Mouse (Mus musculus) neutrophil, adult 5-6 weeks (primary cell): ENCODE results near the gene Phgr1. TPM values are rescaled to one million over a fixed set of nuclear protein-coding genes. Genes with fewer than 3 reads are reported as not detected.

Experiments used
- ATAC-seq: fragments of 151-379, 151-347 bp; 2 replicates; pipeline ENCODE4 v1.8.0; 2017; ENCODE audit warnings: mild to moderate bottlenecking, moderate TSS enrichment; ENCODE audit not compliant: insufficient number of reproducible peaks, poor library complexity, low FRiP score, severe bottlenecking; ENCODE audit errors: extremely low read depth
- total RNA-seq: library from RNA; stranded (forward); fragments of 200-1000 nt; gene quantifications from 2 replicates; pipeline ENCODE4 v1.2.3, GENCODE M21; 2017

Gene Phgr1
- not detected in 2 replicates for total RNA-seq

DNA sequence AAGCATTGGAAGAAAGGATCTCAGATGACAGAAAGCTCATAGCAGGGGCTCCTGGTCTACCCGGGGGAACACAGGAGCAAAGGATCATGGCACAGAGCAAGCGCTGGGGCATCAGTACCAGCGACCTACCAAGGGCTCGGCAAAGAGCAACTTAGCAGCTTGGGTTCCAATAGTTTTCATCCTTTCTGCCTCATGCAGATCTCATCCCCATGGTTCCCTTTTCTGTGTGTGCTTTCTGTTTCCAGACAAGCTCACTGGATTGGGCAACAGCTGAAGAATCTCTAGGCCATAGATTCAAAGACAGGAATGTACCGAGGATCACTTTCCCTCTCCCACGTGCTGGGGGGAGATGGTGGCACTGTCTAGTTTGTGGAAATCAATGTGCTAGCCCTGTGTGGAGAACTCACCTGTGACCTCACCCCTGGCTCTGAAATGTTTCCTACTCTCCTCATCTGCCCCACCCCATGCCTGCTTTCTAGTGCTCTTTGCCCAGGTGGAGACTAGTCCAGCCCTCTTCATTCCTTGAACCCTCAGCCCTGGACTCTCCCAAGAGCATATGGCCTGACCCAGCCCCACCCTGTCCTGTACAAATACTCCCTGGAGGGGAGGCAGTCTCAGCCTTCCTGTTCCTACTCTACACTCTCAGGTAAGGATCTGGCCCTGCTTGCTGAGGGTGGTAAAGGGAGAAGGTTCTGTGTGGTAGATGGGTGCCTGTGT, at the start of gene Phgr1:
Phgr1 (plus strand) TSS at position 612 of the 717 bp plus-strand sequence.
- no peak for ATAC-seq

DNA sequence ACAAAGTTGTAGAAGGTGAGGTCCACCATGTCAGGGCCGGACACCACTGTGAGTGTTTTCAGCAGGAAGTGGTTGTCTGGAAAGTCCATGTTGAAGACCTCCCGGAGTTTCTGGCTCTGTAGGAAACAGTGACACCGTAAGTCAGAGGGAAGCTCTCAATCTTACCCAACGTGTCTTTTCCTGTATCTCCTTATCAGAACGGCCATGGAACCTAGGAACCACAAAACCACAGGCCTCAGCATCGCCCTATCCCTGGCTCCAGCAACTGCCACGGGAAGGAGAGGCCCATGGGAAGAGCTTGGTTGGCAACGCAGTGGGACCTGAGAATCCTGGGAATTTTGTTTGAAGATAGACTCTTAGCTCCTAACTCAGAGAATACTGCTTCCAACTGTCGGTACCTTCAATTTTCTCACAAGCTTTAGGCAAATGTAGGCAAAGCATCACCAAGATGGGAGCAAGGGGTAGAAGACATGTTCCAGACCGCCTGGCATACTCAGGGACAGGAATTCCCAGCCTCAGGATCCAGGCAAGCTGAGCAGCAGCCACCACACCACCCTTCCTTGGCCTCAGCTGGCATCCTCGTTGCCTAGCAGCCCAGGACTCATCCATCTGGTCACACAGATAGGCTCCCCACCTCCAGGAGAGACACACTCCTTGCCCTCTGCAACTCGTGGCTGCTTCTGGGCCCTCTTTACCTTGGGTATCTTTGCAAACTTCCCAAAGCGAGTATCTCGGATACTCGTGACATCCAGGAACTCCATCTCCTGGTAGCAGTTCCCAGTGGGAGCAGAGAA, 48.7 kb upstream of the Phgr1 start:
- ATAC-seq, result no peak

DNA sequence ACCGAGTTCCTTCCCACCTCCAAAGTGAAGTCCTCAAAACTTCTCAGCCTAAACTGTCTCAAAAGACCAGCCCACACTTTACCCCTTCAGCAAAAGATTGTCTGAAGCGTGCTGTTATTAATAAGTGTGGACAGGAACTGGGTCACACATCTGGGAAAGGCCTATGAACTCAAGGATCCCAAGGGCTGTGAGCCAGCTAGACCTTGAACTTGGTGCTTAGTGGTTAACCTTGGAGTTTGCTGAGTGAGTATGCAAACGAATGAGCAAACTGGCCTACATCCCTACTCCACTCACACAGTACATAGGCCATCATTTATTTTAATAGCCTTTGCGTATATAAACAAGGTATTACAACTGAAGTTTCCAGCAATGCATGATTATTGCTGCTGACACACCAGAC, 47.1 kb upstream of the Phgr1 start:
- no peak for ATAC-seq

DNA sequence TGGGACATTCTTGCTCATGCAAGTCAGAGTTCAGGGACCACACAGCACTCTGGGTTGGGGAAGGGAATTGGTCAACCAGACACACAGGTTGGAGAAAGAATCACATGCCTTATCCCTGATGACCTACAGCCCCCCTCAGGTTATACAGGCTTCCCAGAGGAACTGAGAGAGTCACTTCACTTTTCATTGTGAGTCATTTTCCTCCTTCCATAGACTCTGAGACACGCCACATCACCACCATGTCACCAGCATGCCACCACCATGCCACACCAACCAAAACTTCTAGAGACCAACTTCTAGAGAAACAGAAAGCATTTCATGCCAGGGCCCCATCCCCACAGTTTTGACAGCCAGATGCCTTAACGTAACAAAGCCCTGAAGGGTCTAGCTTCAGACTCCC, 45.7 kb upstream of the Phgr1 start:
- no peak for ATAC-seq

DNA sequence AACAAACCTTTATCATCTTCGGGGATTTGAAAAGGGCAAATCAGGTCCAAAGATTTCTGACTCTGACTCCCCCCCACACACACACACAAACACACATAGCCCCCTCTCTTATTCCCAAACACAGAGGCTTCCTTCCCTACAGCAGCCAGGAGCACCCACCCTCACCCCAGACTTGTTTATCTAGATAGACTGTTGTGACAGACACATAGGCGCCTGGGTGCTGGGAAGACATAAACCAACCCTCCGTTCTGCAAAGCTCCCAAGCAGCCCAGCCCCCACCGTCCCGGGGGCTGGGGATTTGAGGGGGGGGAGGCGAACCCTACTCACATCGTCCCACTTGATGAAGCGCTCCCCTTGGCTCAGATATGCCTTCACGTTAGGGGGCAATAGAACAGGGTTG, 44.7 kb upstream of the Phgr1 start:
- no peak for ATAC-seq

DNA sequence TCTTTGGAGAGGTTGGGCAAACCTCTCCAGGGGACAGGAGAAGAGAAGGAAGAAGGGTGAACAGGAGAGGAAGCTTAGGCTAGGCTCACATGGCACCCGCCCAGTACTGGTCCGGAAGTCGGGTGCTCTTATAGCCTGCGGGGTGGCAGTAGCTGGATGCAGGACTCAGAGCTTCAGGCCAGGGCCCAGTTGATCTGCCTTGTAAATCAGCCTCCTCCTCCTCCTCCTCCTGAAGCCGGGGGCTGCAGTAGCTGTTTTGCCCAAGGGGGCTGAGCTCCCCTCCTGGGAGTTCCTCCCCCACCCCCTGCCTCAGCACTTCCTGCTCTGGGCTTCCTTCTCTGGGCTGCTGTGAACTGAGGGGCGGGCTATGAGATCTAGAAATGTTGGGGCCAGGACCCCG, 44.2 kb upstream of the Phgr1 start, which contains the start of gene Plcb2:
Plcb2 (minus strand) TSS at position 102 of the 400 bp plus-strand sequence.
- ATAC-seq, result peak; percentile 46

DNA sequence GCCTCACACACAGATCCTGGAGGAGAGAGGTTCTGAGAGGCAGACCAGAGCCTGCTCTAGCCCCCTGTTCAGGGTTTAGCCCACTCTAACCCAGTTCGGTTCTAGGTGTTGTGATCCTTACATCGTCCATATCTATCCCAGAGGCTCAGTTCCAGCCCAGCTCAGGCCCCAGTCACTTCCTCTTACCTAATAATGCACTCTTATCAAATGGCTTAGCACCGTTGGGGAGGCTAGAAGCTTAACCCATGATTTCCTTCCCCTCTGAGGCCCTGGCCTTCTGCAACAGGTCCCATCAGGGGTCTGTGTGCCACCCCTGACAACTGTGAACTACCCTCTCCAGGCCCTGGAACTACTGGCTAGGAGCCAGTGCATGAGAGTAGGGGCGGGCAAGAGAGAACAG, 43.4 kb upstream of the Phgr1 start:
- ATAC-seq, result no peak; the same call in 1 of the 2 replicates

DNA sequence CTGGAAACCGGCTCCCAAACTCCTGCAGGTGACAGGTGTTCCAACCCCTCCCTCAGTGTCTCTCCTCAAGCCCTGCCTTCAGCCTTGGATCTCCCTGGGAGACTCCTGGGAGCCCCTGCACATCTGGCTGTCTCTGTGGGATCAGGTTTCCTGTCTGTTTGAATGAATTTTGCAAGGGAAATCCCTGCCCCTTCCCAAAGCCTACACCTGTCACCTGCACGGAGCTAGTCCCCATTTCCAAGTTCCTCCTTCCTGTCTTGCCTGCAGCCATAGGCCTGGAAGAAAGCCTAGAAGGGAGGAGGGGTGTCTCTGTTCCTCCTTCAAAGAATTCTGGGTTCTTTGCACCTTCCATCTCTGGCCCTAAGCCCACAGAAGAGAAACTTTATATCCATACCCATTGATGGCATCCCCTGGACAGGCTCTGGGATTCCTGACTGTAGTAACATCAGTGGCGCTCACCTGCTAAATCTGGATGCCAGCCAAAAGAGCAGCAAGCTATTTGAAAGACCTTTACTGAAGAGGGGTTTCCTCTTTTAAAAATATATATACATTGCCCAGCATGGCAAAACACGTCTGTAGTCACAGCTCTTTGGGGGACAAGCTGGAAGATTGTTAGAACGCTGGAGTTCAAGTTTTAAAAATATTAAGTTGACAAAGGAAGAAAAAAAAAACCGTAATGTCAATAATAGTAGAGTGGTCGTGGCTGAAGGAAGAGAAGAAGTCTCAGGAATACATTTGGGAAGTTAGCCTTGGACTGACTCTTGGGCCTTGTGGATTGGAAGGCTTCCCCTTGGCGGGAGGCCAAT, 42.5 kb upstream of the Phgr1 start:
- no peak for ATAC-seq

DNA sequence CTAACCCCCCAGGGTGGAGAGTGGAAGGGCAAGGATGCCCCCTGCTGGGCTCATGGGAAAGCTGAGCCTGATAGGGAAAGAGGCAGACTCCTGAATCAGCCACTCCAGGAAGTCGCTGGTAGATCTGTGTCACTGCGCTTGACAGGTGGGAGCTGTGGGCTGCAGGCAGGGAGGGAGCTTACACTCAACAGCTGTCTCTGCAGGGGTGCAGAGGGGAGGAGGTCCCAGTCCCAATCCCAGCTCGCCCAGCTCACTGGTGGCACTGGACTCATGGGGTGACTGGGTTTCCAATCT, 42.0 kb upstream of the Phgr1 start:
- ATAC-seq, result peak; percentile 30; the same call in 1 of the 2 replicates

DNA sequence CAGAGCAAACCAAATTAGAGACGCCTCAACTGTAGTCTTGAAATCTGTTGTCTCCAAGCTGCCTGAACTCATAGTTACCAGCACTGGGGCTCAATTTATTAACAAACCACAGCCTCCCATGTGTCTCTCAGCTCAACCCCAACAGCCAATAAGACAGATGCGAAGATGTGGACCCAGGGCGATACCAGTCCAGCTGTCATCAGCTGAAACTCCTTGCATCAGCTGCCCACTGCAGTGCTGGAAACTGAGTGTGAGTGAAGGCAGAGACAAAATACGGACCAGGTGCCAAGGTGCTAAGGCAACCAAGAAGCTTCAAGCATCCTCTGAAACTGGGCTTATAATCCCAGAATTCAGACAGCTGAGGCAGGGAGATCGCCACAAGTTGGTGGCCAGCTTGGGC, 40.6 kb upstream of the Phgr1 start:
- no peak for ATAC-seq

DNA sequence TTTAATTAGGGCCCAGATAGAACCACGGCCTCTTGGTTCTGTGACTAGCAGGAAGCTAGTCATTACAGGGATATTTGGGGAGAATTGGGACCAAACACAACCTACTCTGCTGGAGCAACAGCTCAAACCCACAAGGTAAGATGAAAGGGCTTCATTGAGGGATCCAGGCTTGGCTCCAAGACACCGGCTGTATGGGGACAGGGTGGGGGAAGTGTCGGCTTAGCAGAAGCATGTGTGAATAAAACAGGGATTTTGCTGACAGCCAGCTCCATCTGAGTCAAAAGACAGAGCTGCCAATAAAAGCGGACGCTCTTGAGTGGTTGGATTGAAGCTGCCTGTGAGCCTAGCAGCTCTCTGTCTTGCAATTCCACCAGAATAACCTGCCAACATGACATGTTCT, 39.2 kb upstream of the Phgr1 start:
- no peak for ATAC-seq

DNA sequence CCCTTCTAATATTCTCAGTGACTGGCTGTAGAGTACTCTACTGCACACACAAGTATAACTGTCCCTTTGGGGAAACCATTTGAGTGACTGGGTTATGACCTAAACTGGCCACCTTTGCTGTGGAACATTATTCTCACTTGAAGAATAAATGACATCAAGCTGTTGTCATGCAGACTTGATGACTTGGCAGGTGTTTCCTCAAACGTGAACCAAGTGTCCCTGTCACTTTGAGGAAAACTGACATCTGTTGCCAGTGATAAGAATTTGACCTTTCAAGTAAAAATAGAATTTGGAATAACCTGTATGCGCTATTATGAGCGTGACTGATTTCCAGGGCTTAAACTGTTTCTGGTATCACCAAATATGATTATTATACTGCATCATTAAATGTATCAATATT, 32.2 kb upstream of the Phgr1 start:
- no peak for ATAC-seq

DNA sequence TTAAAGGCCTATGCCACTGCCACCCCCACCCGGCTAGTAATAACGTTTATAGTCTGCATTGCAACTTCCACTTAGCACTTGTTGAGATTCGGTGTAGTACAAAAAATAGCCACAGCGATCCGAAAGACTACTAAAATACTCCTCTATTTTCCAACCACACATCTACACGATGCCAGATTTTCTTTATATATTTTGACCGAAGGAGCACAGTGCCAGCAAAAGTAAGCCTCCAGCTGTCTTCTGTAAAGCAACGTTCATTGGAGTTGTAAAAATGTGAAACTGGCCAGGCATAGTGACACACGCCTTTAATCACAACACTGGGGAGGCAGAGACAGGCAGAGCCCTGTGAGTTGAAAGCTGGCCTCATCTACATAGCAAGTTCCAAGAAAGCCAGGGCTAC, 31.4 kb upstream of the Phgr1 start:
- ATAC-seq, result no peak

DNA sequence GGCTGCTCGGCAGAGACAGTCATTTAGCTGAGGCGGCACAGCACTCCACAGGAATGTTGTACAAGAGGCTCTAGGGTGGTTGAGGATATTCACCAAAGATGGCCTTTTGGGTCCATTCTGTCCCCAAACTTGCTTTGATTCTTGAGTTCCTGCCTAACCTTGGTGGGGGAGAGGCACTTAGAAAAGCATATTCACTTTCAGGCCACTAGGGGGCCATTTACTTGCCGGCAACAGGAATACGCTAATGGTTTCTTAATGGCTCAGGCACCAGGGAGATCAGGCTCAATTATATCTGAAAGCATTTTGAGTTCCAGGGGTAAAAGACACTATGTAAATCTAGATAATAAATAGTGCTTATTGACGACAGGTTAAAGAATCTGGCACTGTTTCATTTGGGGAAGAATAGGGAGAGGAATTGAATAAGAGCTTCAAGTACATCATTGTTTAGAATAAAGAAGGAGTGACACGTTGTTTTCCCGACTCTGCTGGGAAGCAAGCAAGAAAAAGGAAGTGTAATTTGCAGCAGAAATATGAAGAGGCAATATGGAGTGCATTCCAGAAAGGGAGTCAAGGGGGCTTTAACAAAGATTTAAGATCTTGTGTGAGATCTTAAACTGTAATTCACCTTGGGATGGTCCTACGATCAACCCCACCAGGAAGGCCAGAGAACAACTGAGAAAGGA, 29.2 kb upstream of the Phgr1 start:
- peak; percentile 64 for ATAC-seq

DNA sequence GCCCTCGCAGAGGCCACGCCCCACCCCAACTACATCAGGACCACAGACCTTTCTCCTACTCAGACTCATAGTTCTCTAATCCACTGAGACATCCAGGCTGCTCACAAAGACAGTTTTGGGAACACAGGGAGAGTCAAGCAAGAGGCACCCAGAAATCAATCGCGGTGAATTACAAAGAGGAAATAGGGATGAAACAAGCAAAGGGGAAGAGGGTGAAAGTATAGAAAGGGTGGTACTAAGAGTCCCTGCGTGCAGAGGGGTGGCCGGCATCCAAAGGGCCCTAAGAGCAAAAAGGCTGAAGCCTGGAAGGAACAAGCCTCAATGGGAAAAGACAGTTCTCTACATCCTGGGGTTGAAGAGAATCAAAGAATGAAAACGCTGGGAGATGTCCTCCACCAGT, 27.9 kb upstream of the Phgr1 start:
- no peak for ATAC-seq

DNA sequence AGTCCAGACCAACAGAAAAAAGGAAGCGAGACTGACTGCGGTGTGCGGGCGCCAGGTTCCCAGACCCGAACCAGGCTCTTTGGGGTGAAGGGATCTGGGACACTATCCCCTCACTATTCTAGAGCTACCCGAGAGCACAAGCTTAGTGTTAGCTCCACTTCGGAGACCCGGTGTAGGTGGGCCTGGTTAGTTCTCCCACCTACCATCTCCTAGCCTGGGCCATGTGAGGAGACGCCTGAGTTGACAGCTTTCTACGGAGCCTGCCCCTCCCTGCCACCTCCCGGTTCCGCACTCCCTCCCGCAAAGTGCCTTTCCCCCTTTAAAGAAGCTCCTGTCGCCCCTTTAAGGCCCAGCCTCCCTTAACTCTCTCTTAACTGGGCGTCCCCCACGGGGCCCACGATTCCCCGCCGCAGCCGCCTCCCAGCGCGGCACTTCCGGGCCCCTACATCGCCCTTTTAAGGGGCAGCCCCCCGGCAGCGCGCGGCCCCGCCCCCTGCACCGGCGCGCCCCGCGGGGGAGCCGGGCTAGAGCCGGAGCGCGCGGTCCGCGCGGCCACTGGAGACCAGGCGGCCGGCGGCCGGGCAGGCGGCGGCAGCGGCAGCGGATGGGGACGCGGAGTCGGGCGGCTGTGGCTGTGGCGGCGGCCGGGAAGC, 27.2 kb upstream of the Phgr1 start, which contains the start of gene Inafm2:
Inafm2 (plus strand) TSS at position 527 of the 653 bp plus-strand sequence.
- ATAC-seq, result peak; percentile 66

DNA sequence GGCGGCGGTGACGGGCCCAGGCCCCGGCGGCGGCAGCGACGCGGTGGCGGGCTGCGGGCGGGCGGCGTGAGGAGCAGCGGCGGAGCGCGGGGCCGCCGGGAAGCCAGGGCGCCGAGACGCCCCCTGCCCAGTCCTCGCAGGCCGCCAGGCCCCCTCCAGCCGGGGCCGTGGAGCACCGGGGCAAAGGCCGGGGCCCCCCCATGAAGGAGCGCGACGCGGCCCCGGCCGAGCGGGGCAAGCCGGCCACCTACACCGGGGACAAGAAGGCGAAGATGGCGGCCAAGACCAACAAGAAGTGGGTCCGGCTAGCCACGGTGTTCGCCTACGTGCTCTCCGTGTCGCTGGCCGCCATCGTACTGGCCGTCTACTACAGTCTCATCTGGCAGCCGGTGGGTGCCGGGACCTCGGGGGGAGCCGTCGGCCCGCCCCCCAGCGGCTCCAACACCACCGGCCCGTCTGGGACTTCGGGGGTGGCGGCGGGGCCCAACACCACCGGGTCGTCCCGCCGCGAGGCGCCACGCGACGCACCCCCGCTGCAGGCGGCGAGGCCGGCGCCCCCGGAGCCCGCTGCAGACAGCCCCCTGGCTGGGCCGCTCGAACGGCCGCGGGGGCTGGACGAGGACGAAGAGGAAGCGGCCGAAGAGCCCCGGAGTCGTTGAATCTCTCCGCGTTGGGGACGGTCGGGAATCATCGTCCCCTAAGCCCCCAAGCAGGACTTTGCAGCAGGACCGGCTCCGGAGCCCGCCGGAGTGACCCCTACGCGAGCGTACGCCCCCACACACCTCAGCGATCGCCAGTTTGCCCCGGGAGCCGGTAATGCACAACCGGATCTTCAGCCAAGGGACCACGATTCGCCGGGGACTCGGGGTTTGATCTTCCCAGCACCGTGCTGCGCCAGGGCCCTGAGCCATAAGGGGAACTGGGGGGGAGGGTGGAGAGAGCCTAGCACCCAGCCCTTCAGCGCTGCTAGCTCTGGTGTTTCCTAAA, 26.4 kb upstream of the Phgr1 start:
- ATAC-seq, result no peak
